Mouse (Mus musculus): ENCODE results near the gene Arid2. TPM values are rescaled to one million over a fixed set of nuclear protein-coding genes. Genes with fewer than 3 reads are reported as not detected.
"Not testable (repeated sequence)": the region's sequence is repeated elsewhere in the genome, so short reads cannot be mapped to it uniquely, and the experiment has no call there.

The Arid2 gene
- polyA plus RNA-seq, 1 experiment from 2014 or later = 21.7 TPM

DNA sequence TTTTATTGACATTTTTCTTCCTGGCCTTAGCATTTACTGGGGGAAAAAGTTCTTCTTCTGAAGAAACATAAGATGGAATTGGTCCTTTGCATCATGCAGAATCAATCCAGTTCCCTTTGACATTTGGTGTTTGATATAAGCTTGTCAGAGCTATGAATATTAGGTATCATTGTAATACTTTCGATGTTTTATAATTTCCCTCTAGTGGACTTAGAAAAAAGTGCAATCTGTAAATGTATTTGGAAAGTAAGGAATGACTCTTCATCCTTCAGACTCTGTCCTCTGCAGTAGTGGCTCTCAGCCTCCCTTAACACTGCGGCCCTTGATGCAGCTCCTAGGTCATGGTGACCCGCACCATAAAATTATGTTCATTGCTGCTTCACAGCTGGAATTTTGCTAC, 105.6 kb downstream of the Arid2 start:
- Histone ChIP-seq H3K9me3 (no peaks in the 10 kb centered on the region), H3K4me2 (no peak overlapping the region), H3K27me3 (no peaks in the 10 kb centered on the region), H3K4me1 (no peaks in the 10 kb centered on the region), H3K36me3 (peaks cover 60% of the 10 kb centered on the region), H3K9ac (no peak overlapping the region), H3K4me3 (no peak overlapping the region), H3K27ac (no peak overlapping the region)
- no peak for ATAC-seq (ENCODE audit: borderline replicate concordance, extremely low read depth, low FRiP score, low TSS enrichment)
- WGBS = 89% methylated on average over 3 of the region's 3 CpGs

DNA sequence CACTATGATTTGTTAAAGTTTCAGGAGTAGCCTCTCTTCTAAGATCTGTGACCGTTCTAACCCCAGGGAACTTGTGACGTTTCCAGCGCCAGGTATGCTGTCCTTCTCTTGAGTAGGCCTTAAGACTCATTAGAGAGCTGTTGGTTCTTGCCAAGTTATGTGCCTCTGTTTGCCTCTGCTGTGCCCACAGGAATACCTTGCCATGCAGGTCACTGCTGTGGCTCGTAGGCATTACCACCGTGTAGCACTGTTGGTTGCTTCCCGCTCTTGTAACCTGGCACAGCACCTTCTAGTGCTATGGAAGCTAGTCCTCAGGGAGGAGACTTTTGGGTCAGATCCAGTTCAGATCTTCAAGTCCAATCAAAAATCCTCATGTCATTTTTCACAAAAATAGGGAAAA, 107.8 kb downstream of the Arid2 start:
- H3K27me3 ChIP-seq = no peaks in the 10 kb centered on the region
- no peak for ATAC-seq (ENCODE audit: borderline replicate concordance, extremely low read depth, low FRiP score, low TSS enrichment)
- H3K4me2 ChIP-seq = no peak overlapping the region
- no peak overlapping the region for H3K27ac ChIP-seq
- H3K4me1 ChIP-seq = no peaks in the 10 kb centered on the region
- H3K9ac ChIP-seq = no peak overlapping the region
- H3K36me3 ChIP-seq = peaks cover 60% of the 10 kb centered on the region
- no peaks in the 10 kb centered on the region for H3K9me3 ChIP-seq
- 92% methylated on average over 6 of the region's 6 CpGs for WGBS
- H3K4me3 ChIP-seq = no peak overlapping the region

- Histone ChIP-seq H3K36me3 (peaks cover 53% of the 10 kb centered on the region), H3K9ac (no peak overlapping the region), H3K9me3 (no peaks in the 10 kb centered on the region), H3K4me1 (no peaks in the 10 kb centered on the region), H3K4me2 (no peak overlapping the region), H3K27ac (no peak overlapping the region), H3K4me3 (no peak overlapping the region), H3K27me3 (no peaks in the 10 kb centered on the region)
- 81% methylated on average over 8 of the region's 8 CpGs for WGBS
- ATAC-seq (ENCODE audit: borderline replicate concordance, extremely low read depth, low FRiP score, low TSS enrichment) = no peak
Observed at GRCm38 (mm10) chr15:96396641-96397344, 109.5 kb downstream of the Arid2 start.

DNA sequence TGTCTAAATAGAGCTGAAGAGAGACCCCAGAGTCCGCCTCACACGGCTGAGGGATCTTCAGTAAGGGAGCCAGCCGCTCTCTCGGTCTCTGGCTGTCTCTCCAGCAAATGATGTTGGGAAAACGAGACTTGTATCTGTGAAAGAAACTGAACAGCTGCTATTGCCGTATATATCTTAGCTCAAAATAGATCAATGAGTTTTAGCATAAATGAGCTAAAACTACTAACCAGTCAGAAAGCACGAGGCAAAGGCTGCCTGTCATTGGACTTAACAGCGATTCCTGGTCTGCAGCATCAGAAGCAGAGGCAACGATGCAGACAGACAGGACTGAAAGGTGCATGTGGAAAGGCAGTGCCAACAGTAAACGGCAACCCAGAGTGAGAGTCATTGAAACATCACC, 111.0 kb downstream of the Arid2 start:
- H3K27ac ChIP-seq = no peak overlapping the region
- no peaks in the 10 kb centered on the region for H3K9me3 ChIP-seq
- H3K9ac ChIP-seq = no peak overlapping the region
- H3K4me3 ChIP-seq = no peak overlapping the region
- 74% methylated on average over 10 of the region's 10 CpGs for WGBS
- no peak overlapping the region for H3K4me2 ChIP-seq
- no peaks in the 10 kb centered on the region for H3K27me3 ChIP-seq
- no peak for ATAC-seq (ENCODE audit: borderline replicate concordance, extremely low read depth, low FRiP score, low TSS enrichment)
- H3K4me1 ChIP-seq = no peaks in the 10 kb centered on the region
- peaks cover 55% of the 10 kb centered on the region for H3K36me3 ChIP-seq

- ATAC-seq (ENCODE audit: borderline replicate concordance, extremely low read depth, low FRiP score, low TSS enrichment) = no peak
- Histone ChIP-seq H3K9ac (no peak overlapping the region), H3K4me3 (no peak overlapping the region), H3K27ac (no peak overlapping the region), H3K4me2 (no peak overlapping the region), H3K27me3 (no peaks in the 10 kb centered on the region), H3K36me3 (peaks cover 34% of the 10 kb centered on the region; the same call in 1 of the 2 replicates), H3K4me1 (no peaks in the 10 kb centered on the region), H3K9me3 (no peaks in the 10 kb centered on the region)
- 84% methylated on average over 5 of the region's 5 CpGs for WGBS
Observed at GRCm38 (mm10) chr15:96405548-96405947, 118.2 kb downstream of the Arid2 start.

DNA sequence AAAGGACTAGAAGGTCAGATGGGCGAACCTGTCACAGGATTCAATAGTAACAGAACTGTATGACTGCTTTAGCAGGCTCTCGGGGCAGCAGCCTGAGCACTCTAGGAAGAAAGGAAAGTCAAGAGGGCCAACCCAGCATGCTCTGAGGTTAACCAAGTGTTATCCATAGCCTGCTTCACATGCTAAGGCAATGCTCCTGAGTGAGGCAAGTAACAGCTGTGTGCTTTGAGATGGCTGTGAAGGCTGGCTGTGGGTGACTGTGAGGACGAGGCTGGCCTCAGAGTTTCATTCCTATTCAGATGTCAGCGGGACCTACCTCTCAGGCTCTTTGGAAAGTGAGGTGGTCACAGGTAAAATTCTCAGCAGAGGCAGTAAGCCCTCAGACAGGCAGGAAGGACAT, 118.9 kb downstream of the Arid2 start:
- no peak for ATAC-seq (ENCODE audit: borderline replicate concordance, extremely low read depth, low FRiP score, low TSS enrichment)
- H3K36me3 ChIP-seq = peaks cover 37% of the 10 kb centered on the region; the same call in 1 of the 2 replicates
- 68% methylated on average over 4 of the region's 4 CpGs for WGBS

DNA sequence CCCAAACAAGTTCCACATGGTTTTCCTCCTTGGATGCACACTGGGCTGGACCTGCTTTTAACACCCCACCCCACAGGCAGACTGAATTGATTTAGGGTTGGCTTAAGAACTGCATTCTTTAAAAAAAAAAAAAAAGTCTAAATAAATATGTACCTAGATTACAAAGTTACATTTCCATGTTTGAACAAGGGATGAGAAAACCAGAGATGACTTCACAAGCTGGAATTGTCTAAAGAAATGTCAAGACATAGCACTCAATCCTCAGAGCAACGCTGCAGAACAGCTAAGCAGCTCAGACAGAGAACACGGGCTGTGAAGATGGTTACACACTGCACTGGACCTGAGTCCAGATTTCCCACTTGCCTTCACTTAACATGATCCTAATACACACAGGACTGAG, 119.8 kb downstream of the Arid2 start:
- H3K9me3 ChIP-seq = no peaks in the 10 kb centered on the region
- H3K4me1 ChIP-seq = no peaks in the 10 kb centered on the region
- H3K27me3 ChIP-seq = no peaks in the 10 kb centered on the region
- no peak for ATAC-seq (ENCODE audit: borderline replicate concordance, extremely low read depth, low FRiP score, low TSS enrichment)
- H3K4me2 ChIP-seq = no peak overlapping the region
- H3K36me3 ChIP-seq = peaks cover 34% of the 10 kb centered on the region
- WGBS = 57% methylated on average over 2 of the region's 2 CpGs
- H3K9ac ChIP-seq = no peak overlapping the region
- no peak overlapping the region for H3K27ac ChIP-seq
- no peak overlapping the region for H3K4me3 ChIP-seq

More for the DNA sequence above, 118.9 kb downstream of the Arid2 start:
- no peak overlapping the region for H3K4me2 ChIP-seq
- no peak overlapping the region for H3K9ac ChIP-seq
- H3K4me3 ChIP-seq = no peak overlapping the region
- H3K27ac ChIP-seq = no peak overlapping the region
- no peaks in the 10 kb centered on the region for H3K9me3 ChIP-seq
- H3K27me3 ChIP-seq = no peaks in the 10 kb centered on the region
- H3K4me1 ChIP-seq = no peaks in the 10 kb centered on the region

- ATAC-seq (ENCODE audit: borderline replicate concordance, extremely low read depth, low FRiP score, low TSS enrichment) = peak; percentile 46; the same call in 1 of the 2 replicates
- no peaks in the 10 kb centered on the region for H3K27me3 ChIP-seq
- no peaks in the 10 kb centered on the region for H3K4me1 ChIP-seq
- H3K9me3 ChIP-seq = no peaks in the 10 kb centered on the region
- no peak overlapping the region for H3K4me3 ChIP-seq
- no peak overlapping the region for H3K27ac ChIP-seq
- H3K9ac ChIP-seq = no peak overlapping the region
- H3K4me2 ChIP-seq = no peak overlapping the region
- WGBS = 86% methylated on average over 6 of the region's 6 CpGs
- peaks cover 41% of the 10 kb centered on the region for H3K36me3 ChIP-seq
Observed at GRCm38 (mm10) chr15:96408717-96409121, 121.4 kb downstream of the Arid2 start.

- H3K27me3 ChIP-seq = no peaks in the 10 kb centered on the region
- H3K27ac ChIP-seq = no peak overlapping the region
- H3K4me2 ChIP-seq = no peak overlapping the region
- ATAC-seq (ENCODE audit: borderline replicate concordance, extremely low read depth, low FRiP score, low TSS enrichment) = no peak
- no peak overlapping the region for H3K9ac ChIP-seq
- peaks cover 84% of the 10 kb centered on the region for H3K36me3 ChIP-seq
- WGBS = 88% methylated on average over 12 of the region's 12 CpGs
- H3K4me1 ChIP-seq = no peaks in the 10 kb centered on the region
- no peaks in the 10 kb centered on the region for H3K9me3 ChIP-seq
- H3K4me3 ChIP-seq = no peak overlapping the region
Observed at GRCm38 (mm10) chr15:96418161-96418560, 130.8 kb downstream of the Arid2 start.

DNA sequence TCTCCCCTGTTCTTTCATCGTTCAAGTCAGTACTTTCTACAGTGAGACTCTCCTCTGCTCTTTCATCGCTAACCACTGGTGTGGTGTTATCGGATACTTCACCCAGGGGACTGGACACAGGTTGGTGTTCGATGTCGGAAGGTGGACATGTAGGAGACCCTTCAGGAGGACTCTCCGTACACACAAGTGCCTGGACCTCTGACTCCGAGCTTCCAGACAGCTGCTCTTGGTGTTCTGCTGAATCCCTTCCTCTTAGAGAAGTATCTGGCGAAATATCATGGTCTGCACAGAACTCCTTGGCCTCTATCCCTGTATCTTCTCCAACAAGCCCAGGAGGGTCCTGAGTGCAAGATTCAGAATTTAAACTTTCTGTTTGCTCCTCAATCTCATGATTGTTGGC, 132.6 kb downstream of the Arid2 start:
- no peak for ATAC-seq (ENCODE audit: borderline replicate concordance, extremely low read depth, low FRiP score, low TSS enrichment)
- Histone ChIP-seq H3K27me3 (no peaks in the 10 kb centered on the region), H3K9me3 (no peaks in the 10 kb centered on the region), H3K4me3 (no peak overlapping the region), H3K27ac (no peak overlapping the region), H3K9ac (no peak overlapping the region), H3K4me2 (no peak overlapping the region), H3K4me1 (no peaks in the 10 kb centered on the region), H3K36me3 (peaks cover 72% of the 10 kb centered on the region)
- WGBS = 95% methylated on average over 8 of the region's 8 CpGs

DNA sequence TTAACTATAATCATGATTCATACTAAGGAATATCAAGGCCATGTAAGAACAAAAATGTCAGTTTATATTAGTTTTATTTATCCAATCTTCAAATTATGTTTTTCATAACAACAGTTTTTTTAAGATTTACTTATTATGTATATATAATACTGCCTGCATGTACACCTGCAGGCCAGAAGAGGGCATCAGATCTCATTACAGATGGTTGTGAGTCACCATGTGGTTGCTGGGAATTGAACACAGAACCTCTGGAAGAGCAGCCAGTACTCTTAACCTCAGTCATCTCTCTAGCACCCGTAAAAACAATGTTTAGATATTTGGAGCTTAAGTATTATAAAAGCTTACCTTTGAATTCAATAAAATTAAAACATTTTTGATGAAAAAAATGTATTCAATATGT, 146.9 kb downstream of the Arid2 start:
- no peaks in the 10 kb centered on the region for H3K9me3 ChIP-seq
- H3K9ac ChIP-seq = no peak overlapping the region
- H3K4me3 ChIP-seq = no peak overlapping the region
- no peak overlapping the region for H3K27ac ChIP-seq
- no peaks in the 10 kb centered on the region for H3K4me1 ChIP-seq
- WGBS = 84% methylated on average over 1 of the region's 1 CpGs
- no peaks in the 10 kb centered on the region for H3K27me3 ChIP-seq
- no peak for ATAC-seq (ENCODE audit: borderline replicate concordance, extremely low read depth, low FRiP score, low TSS enrichment)
- H3K4me2 ChIP-seq = no peak overlapping the region
- H3K36me3 ChIP-seq = peaks cover 55% of the 10 kb centered on the region

DNA sequence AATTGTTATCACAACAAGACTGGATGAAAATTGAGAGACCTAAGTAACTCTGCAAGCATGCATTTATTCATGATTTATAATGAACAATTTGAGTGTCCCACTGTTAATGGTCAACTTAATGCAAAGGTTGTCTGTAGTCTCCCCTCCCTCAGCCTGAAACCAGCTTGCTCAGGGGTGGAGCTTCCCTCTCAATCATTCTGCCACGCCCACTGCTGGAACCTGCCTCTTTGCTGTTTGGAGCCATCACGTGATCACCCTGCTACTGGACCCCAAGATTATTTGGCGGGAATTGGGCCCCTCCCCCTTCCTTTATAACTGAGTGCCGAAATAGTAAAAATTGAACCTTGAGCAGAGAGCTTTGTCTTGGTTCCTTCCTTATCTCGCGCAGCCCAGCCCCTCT, 154.2 kb downstream of the Arid2 start:
- WGBS = 79% methylated on average over 6 of the region's 6 CpGs
- not testable (repeated sequence) for H3K9ac ChIP-seq; H3K27ac ChIP-seq; H3K9me3 ChIP-seq; H3K4me1 ChIP-seq; H3K4me2 ChIP-seq; H3K4me3 ChIP-seq; H3K27me3 ChIP-seq; ATAC-seq (ENCODE audit: borderline replicate concordance, extremely low read depth, low FRiP score, low TSS enrichment)
- H3K36me3 ChIP-seq = peaks cover 26% of the 10 kb centered on the region; the same call in 1 of the 2 replicates

GRCm38 (mm10) chr15:96446785-96447184, 159.5 kb downstream of the Arid2 start:
- H3K4me3 ChIP-seq = no peak overlapping the region
- H3K36me3 ChIP-seq = peaks cover 28% of the 10 kb centered on the region; the same call in 1 of the 2 replicates
- 81% methylated on average over 10 of the region's 10 CpGs for WGBS
- H3K4me1 ChIP-seq = no peaks in the 10 kb centered on the region
- no peak for ATAC-seq (ENCODE audit: borderline replicate concordance, extremely low read depth, low FRiP score, low TSS enrichment)
- no peaks in the 10 kb centered on the region for H3K9me3 ChIP-seq
- H3K27me3 ChIP-seq = no peaks in the 10 kb centered on the region
- H3K27ac ChIP-seq = no peak overlapping the region
- no peak overlapping the region for H3K4me2 ChIP-seq
- no peak overlapping the region for H3K9ac ChIP-seq

Measured in lung, embryonic 15.5 days (tissue).